Mouse (Mus musculus) megakaryocyte-erythroid progenitor cell, adult 5-6 weeks (primary cell): ENCODE data around the gene Efna3. TPM values are rescaled to one million over a fixed set of nuclear protein-coding genes. Genes with fewer than 3 reads are reported as not detected.

Source experiments
- ATAC-seq: replicated peaks from 2 replicates; pipeline ENCODE4 v1.8.0; 2016; ENCODE audit warnings: mild to moderate bottlenecking, inconsistent platforms; ENCODE audit not compliant: severe bottlenecking, poor library complexity, low FRiP score, low TSS enrichment
- total RNA-seq, 2 experiments: library from RNA; stranded (forward) in 1 of 2; stranded (reverse) in 1 of 2; fragments of 200-1000, 215-1000 nt in 1 of 2; fragments of >200 nt in 1 of 2; fragmentation: Nextera tagmentation in 1 of 2; gene quantifications; 2 replicates each; pipeline ENCODE4 v1.2.3; 2014 to 2017

Gene Efna3
- total RNA-seq, 2 experiments from 2014 or later: not detected

GRCm38 (mm10) chr3:89318971-89319590, 3.7 kb downstream of the Efna3 start:
- ATAC-seq: no peak

- no peak for ATAC-seq
Measured at GRCm38 (mm10) chr3:89318316-89318715, 4.4 kb downstream of the Efna3 start.

- no peak for ATAC-seq
Measured at GRCm38 (mm10) chr3:89317246-89317645, 5.5 kb downstream of the Efna3 start.

GRCm38 (mm10) chr3:89316833-89317232, 5.9 kb downstream of the Efna3 start:
- ATAC-seq: peak; percentile 63

DNA sequence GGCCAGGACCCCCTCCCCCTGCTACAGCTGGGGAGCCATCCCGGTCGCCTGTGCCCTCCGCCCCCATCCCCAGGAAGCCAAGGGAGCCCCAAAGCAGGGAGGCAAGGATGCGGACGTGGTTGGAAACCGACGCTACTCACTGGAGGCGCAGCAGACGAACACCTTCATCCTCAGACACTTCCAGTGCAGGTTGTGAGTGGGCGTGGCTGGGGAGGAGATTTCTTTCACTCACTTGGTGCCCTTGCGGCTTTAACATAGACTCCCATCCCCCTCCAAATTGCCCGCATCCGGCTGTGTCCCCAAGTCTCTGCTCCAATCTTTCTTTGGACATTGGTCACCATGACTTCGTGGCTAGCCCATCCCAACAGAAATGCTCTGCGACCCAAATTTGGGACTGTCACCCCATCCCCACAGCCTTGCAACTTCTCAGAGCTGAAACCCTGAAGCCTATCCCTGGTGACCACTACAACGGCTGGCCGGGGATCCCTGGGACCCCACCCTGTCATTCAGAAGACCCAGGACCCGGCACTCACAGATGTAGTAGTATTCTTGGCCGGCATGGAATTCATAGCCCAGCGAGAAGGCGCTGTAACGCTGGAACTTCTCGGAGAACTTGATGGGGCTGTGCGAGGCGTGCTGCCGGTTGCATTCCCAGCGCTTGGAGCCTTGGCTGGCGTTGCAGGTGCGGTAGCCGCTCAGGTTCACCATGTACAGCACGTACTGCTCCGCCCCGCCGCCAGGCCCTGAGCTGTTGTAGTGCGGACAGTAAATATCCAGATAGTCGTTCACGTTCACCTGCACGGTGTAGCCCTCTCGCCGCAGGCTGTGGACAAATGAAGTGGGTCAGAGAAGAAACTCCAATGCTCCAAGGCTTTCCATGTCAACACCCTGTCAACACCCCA, 6.6 kb downstream of the Efna3 start:
- ATAC-seq: no peak

- peak; percentile 33; the same call in 1 of the 2 replicates for ATAC-seq
Measured at GRCm38 (mm10) chr3:89315195-89315929, 7.4 kb downstream of the Efna3 start.

- ATAC-seq: no peak
Measured at GRCm38 (mm10) chr3:89314791-89315190, 8.0 kb downstream of the Efna3 start.

DNA sequence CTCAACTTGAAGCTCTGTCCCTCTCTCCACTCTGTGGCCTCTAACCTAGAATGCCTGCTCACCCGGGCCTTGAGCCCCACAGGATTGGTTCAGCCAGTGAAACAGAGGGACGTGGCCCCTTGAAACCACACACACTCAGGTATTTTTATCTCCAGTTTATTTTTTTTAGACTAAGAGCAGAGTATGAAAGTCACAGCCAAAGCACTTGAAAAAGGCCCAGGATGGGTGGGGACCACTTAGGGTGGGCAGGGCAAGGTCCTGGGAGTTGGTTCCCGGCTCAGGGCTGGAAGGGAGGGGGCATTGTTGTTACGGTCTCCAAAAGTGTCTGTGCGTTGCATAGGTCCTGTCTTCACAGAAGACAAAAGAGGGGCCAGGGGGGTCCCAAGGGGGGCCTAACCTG, 8.4 kb downstream of the Efna3 start:
- no peak for ATAC-seq

DNA sequence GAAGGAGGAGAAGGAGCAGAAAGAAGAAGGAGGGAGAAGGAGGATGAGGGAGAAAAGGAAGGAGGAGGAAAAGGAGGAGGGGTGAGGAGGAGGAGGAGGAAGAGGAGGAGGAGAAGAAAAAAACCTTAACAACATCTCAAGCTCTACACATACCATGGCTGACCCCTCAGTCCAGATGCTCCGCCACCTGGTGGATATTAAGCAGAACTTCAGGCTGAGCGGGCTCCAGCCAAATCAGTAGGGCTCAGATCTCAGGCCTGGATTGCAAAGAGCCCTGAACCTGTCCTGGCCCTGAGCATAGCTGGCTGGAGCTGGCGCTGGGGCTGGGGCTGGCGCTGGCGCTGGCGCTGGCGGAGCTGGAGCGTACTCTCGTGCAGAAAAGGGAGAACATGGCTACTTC, 14.7 kb downstream of the Efna3 start:
- ATAC-seq: peak; percentile 92

- ATAC-seq: no peak
Measured at GRCm38 (mm10) chr3:89305551-89306325, 17.0 kb downstream of the Efna3 start.

DNA sequence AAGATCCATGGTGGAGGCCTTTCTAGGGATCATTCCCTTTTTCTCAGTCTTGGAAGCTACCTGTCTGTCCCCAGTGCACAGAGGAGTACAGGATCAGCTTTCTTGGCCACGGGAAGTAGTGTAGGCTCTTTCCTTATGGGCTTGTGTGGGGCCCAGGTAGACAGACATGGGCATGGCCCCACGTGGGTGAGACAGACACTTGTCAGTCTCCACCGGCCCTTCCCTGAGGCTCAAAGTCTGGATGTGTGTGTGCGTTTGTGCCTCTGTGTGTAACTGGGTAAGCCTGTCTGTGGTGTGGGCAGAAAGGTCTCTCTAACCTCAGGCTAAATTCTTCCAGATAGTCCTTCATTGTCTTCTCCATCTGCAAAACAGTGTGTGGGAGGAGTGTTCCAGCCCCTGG, 17.7 kb downstream of the Efna3 start:
- no peak for ATAC-seq

GRCm38 (mm10) chr3:89304440-89304839, 18.3 kb downstream of the Efna3 start:
- ATAC-seq: no peak

DNA sequence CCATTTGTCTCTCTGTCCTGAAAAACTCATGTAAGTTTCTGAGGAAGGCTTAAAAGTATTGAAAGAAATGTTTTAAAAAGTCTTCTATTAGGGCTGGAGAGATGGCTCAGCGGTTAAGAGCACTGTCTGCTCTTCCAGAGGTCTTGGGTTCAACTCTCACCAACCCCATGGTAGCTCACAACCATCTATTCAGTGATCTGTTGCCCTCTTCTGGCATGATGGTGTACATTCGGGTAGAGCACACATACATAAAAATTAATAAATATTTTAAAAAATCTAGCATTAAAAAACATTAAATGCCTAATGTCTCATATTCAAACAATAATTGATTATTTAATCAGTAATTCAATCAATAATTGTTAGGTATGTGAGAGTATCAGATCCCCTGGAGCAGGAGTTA, 22.3 kb downstream of the Efna3 start:
- ATAC-seq: no peak

DNA sequence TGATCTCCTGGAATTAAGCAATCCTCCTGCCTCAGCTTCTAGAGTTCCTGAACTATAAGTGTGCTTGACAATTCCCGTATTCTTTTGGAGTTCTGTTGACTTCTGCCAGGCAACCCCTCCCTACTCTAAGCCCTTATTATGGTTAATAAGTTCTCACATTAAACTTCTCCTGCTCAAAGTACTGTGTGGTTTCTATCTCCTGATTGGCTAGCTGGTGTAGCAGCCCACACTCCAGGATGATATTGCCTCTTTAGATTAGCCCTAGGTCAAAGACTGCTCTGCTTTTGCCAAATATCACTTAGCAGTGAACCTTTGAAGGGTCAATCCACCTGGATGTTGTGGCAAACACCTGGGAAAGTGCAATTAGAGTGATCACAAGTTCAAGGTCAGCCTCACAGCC, 22.7 kb downstream of the Efna3 start:
- ATAC-seq: no peak

DNA sequence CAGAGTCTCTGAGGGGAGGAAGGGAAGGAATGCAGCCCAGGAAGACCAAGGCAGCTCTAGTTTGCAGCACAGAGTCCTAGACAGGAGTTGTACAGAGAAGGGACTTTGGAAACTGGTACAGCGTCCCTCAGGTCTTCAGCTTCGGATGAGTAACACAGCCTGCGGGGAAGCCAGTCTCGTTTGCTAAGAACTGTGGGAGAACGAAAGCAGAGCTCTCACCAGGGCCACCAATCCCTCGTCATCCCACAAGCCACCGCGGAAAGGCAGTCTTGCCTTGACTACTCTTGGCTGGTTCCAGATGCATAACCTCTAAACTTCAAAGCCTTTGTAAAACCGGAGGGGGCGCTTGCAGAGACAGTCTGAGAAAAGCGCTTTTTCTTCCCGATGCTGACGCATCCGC, 23.3 kb downstream of the Efna3 start:
- ATAC-seq: no peak

DNA sequence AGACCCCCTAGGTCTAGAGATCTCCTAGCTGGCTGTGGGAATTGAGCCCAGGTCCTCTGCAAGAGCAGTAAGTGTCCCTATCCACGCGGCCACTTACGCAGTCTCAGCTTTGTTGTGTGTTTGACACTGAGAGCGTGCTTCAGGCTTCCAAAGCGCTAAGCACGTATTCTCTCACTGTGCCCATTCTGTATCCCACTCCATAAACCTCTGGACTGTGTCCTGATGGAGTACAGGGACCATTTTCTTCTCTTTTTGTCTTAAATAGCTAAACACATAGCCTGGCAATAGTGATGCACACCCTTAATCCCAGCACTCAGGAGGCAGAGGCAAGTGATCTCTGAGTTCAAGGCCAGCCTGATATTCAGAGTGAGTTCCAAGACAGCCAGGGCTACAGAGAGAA, 23.9 kb downstream of the Efna3 start:
- no peak for ATAC-seq

DNA sequence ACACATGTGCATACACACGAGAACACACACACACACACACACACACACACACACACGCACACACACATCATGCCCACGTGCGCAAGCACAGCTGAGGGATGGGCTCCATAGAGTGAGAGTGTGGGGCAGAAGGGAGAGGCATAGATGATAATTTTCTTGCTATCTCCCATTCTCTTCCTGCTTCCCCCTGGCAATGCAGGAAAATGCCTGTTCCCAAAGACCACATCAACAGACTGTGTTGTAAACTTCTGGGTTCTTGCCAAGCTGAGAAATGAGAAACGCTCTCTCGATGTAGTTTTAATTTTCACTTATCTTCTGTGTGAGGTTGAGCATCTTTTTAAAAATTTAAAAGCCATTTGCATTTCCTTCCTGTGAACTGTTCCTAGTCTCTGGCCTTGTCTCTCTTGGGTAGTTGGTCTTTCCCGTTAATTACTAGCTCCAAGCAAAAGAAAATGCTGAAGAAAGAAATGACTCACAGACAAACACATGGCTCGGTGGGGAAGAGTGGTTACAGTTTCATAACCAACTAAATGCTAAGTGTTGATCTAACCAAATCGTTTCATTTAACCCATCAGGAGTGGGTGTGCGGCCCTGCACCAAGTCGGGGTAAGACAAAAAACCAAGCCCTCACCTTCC, 25.9 kb downstream of the Efna3 start:
- ATAC-seq: no peak

GRCm38 (mm10) chr3:89295685-89296230, 27.0 kb downstream of the Efna3 start:
- ATAC-seq: no peak

DNA sequence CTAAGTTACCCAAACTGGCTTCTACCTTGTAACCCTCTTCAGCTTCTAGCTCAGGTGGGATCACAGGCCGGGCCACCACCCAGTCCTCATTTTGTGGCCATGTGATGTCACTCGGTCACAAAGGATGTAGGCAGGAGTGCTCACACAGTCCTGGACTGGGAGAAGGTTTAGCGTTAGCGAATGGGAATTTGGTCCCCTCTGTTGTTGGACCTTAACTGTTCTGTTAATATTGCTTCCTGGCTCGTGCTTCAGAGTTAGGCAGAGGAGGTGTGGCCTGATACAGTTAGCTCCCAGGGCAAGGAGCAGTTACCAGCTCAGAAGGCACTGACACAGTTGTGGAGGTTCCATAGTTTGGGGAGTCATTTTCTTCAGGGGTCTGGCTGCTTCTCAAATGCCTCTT, 28.6 kb downstream of the Efna3 start:
- no peak for ATAC-seq
